Mouse (Mus musculus) heart, embryonic 16.5 days (tissue): ENCODE data around the gene Rin1. TPM values are rescaled to one million over a fixed set of nuclear protein-coding genes. Genes with fewer than 3 reads are reported as not detected.
A peak's percentile ranks its signal among the peaks of the same experiment; 100 is the strongest.

Experiments
- ATAC-seq: fragments of 200-750 bp; cut with Nextera tagmentation; replicated peaks from 2 replicates; pipeline ENCODE4 v1.8.0; 2017; ENCODE audit warnings: moderate number of reproducible peaks; ENCODE audit not compliant: insufficient read depth, low FRiP score; ENCODE audit errors: extremely low read depth
- H3K27ac ChIP-seq: fragments of 300-500 bp; sonication (generic); 2 replicates; pipeline ENCODE4 v1.5.1; 2014; ENCODE audit warnings: mild to moderate bottlenecking, low read length, control low read depth, moderate library complexity
- H3K27me3 ChIP-seq: fragments of 300-500 bp; sonication (generic); 2 replicates; pipeline ENCODE4 v1.6.1; 2014; ENCODE audit warnings: low read length, mixed read lengths; ENCODE audit not compliant: control insufficient read depth, insufficient read depth
- H3K36me3 ChIP-seq: fragments of 300-500 bp; sonication (generic); 2 replicates; pipeline ENCODE4 v1.6.1; 2014; ENCODE audit not compliant: control insufficient read depth, insufficient read depth
- H3K4me1 ChIP-seq: fragments of 300-500 bp; sonication (generic); 2 replicates; pipeline ENCODE4 v1.6.1; 2014; ENCODE audit warnings: low read length, mixed read lengths; ENCODE audit not compliant: control insufficient read depth, insufficient read depth
- H3K4me2 ChIP-seq: fragments of 300-500 bp; sonication (generic); 2 replicates; pipeline ENCODE4 v1.6.1; 2014; ENCODE audit warnings: low read depth, mild to moderate bottlenecking, control low read depth, low read length
- H3K4me3 ChIP-seq: fragments of 300-500 bp; sonication (generic); 2 replicates; pipeline ENCODE4 v1.5.1; 2014; ENCODE audit warnings: mild to moderate bottlenecking, control low read depth, low read length
- H3K9ac ChIP-seq: fragments of 300-500 bp; sonication (generic); 2 replicates; pipeline ENCODE4 v1.6.1; 2014; ENCODE audit warnings: low read length, control low read depth
- H3K9me3 ChIP-seq: fragments of 300-500 bp; sonication (generic); replicated peaks from 2 replicates; pipeline ENCODE4 v1.6.1; 2016; ENCODE audit warnings: low read length; ENCODE audit not compliant: control insufficient read depth
- WGBS: fragments of 180-500 bp; shearing (Covaris S2); extraction: QIAGEN DNeasy Blood & Tissue Kit; methylation state at CpG from one replicate; pipeline ENCODE4 v1.1.7; 2014; 5-methylcytosine and 5-hydroxymethylcytosine counted together
- polyA plus RNA-seq: library from polyadenylated mRNA; unstranded; fragments of >200 nt; fragmentation: Nextera tagmentation; extraction: Ambion mirVana; gene quantifications from 2 replicates; pipeline ENCODE4 v1.2.1, GENCODE M21; 2015

Gene Rin1
- polyA plus RNA-seq, 1 experiment from 2014 or later, result 1.8 TPM

DNA sequence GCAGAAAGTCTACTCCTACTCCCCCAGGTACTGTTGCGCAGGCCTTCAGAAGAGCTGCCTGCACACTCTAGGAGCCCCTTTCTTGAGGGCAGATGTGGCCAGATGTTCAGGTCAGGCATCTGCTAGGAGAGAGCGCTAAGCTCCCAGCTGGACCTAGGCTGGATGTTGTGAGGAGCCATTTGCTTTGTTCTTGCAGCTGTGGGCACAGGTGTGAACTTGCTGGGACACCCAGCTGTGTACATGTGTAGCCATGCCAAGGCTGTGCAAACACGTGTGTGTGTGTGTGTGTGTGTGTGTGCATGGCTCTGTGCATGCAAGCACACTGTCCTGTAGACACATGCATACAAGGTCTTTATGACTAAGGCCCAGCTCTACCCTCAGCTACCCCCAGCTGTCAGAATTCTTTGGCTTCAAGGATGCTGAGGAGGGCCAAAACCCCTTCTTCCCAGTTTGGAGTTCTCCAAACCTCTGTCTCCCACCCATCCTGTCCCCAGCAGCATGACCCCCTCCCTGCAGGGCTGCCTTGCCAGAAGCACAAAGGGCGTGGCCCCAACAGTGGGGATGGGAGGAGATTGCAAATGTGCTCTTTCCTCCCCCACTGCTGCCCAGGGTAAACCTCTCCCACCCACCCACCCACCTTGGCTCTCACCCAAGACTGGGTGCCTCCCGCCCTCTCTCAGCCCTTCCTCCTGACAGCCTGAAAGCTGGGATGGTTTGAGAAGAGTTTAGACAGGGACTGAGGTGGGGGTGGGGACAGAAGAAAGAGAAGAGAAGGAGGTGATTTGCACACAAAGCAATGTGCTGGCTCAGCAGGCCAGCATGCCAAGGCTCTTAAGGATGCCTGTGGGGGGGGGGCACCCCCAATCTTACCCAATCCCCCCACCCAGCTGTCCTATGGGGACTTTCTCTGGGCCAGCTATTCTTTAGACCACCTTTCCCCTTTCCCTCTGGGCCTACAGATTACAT, 10.4 kb downstream of the Rin1 start:
- H3K36me3 ChIP-seq, result no peaks in the 10 kb centered on the region
- H3K9me3 ChIP-seq, result no peaks in the 10 kb centered on the region
- no peak overlapping the region for H3K9ac ChIP-seq
- no peak overlapping the region for H3K27ac ChIP-seq
- ATAC-seq, result no peak
- no peaks in the 10 kb centered on the region; the same call in 1 of the 2 replicates for H3K27me3 ChIP-seq
- peaks cover 31% of the 10 kb centered on the region for H3K4me1 ChIP-seq
- H3K4me2 ChIP-seq, result no peak overlapping the region
- H3K4me3 ChIP-seq, result no peak overlapping the region
- WGBS, result 44% methylated on average over 5 of the region's 5 CpGs

GRCm38 (mm10) chr19:5062041-5062440, 11.8 kb downstream of the Rin1 start:
- no peaks in the 10 kb centered on the region for H3K9me3 ChIP-seq
- WGBS, result 79% methylated on average over 5 of the region's 5 CpGs
- no peak overlapping the region for H3K4me3 ChIP-seq
- no peak overlapping the region for H3K4me2 ChIP-seq
- no peak for ATAC-seq
- no peak overlapping the region for H3K27ac ChIP-seq
- H3K9ac ChIP-seq, result no peak overlapping the region
- no peaks in the 10 kb centered on the region; the same call in 1 of the 2 replicates for H3K27me3 ChIP-seq
- peaks cover 29% of the 10 kb centered on the region for H3K4me1 ChIP-seq
- H3K36me3 ChIP-seq, result no peaks in the 10 kb centered on the region

DNA sequence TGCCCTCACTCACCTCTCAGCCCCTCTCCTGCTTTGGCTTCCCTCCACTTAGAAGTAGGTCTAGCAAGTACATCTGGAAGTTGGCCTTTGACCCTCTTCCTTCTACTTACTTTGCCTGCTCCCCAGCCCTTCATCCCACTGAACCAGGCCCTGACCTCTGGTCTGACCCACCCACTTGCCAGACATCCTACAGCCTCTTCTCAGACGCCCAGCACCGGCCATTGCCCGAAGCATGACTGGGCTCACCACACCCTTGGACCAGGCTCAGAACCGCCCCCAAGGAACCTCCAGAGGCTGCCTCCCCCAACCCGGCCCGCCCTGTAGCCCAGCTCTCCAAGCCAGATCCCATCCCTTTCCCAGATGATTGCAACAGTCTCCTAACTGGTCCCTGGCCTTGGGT, 12.2 kb downstream of the Rin1 start:
- peaks cover 33% of the 10 kb centered on the region for H3K4me1 ChIP-seq

DNA sequence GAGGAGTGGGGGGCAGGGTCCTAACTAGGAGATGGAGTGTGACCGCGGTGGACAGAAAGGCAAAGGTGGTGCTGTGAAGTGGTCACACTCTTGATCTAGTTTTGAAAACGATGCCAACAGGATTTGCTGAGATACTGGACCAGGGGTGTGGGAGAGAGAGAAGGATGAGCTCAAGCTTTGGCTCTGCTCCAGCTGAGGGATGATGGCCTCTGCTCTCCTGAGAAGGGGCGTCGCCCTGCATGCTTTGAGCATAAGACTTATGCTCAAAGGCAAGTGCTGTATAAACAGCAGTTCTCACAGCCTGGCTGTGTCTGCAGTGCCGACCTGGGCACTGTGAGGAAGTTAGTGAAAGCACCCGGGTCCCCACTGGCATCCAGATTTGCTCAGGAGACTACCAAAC, 14.8 kb downstream of the Rin1 start:
- no peak overlapping the region for H3K9ac ChIP-seq
- no peak overlapping the region for H3K27ac ChIP-seq
- 48% methylated on average over 7 of the region's 7 CpGs for WGBS
- H3K27me3 ChIP-seq, result peaks cover 14% of the 10 kb centered on the region; the same call in 1 of the 2 replicates
- H3K4me1 ChIP-seq, result peaks cover 23% of the 10 kb centered on the region
- ATAC-seq, result no peak
- H3K4me2 ChIP-seq, result no peak overlapping the region
- no peak overlapping the region for H3K4me3 ChIP-seq
- no peaks in the 10 kb centered on the region for H3K9me3 ChIP-seq
- no peaks in the 10 kb centered on the region for H3K36me3 ChIP-seq

More for the DNA sequence above, 12.2 kb downstream of the Rin1 start:
- no peaks in the 10 kb centered on the region for H3K36me3 ChIP-seq
- H3K27ac ChIP-seq, result no peak overlapping the region
- no peak overlapping the region for H3K9ac ChIP-seq
- no peaks in the 10 kb centered on the region for H3K9me3 ChIP-seq
- no peak for ATAC-seq
- 78% methylated on average over 6 of the region's 6 CpGs for WGBS
- H3K4me2 ChIP-seq, result no peak overlapping the region
- H3K27me3 ChIP-seq, result no peaks in the 10 kb centered on the region; the same call in 1 of the 2 replicates
- no peak overlapping the region for H3K4me3 ChIP-seq

DNA sequence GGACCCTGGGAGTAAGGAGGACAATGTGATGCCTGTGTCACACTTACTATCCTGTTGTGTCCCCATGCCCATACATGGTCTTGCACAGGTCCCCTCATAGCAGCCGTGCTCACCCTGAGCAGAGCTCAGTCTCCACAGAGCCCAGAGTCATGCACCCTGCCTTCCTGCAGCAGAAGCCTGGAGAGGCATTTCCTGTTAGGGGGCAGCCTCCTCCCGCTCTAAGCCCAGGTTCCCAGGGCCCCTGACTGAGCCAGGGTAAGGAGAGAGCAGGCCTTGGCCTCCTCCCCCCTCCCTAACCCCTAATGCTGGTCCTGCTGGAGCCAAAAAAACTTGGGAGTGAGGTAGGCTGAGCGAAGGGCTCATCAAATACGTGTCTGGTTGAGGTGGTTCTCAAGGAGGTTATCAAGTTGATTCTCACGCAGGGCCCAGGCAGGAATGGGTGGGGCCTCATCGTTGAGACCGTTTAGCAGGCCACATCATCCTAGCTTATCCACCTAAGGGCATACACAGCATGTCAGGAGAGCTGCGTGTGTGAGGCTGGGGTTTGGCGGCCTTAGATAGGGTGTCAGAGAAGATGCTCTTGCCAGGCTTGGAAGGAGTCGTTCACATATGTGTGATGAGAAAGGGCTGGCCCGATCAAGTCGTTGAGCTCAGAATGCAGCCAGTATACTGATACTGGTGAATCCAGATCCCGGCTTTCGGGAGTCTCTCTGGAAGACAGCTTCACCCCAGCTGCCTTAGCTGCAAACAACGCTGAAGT, 16.9 kb downstream of the Rin1 start:
- 0 out of 2 replicates have a peak, but pooled peaks have one; percentile 9 for ATAC-seq
- Histone ChIP-seq H3K4me2 (peak overlapping the region; percentile 95), H3K4me1 (peaks cover 21% of the 10 kb centered on the region), H3K27ac (peak overlapping the region; percentile 56), H3K9me3 (no peaks in the 10 kb centered on the region), H3K9ac (peak overlapping the region; percentile 81), H3K4me3 (peak overlapping the region; percentile 59), H3K36me3 (no peaks in the 10 kb centered on the region), H3K27me3 (peaks cover 14% of the 10 kb centered on the region; the same call in 1 of the 2 replicates)
- 8% methylated on average over 15 of the region's 15 CpGs for WGBS

- H3K9ac ChIP-seq, result peak within 1 kb of the TSS; percentile 81
- WGBS, result 3% methylated on average over 52 of the region's 56 CpGs
- peak within 1 kb of the TSS; percentile 95 for H3K4me2 ChIP-seq
- H3K4me3 ChIP-seq, result peak within 1 kb of the TSS; percentile 59
- ATAC-seq, result peak; percentile 72
- H3K4me1 ChIP-seq, result peaks cover 24% of the 10 kb centered on the region
- peaks cover 14% of the 10 kb centered on the region; the same call in 1 of the 2 replicates for H3K27me3 ChIP-seq
- no peaks in the 10 kb centered on the region for H3K36me3 ChIP-seq
- no peaks in the 10 kb centered on the region for H3K9me3 ChIP-seq
- peak within 1 kb of the TSS; percentile 56 for H3K27ac ChIP-seq
Measured at GRCm38 (mm10) chr19:5067867-5068569, 17.7 kb downstream of the Rin1 start, which contains the start of gene Cd248. Cd248 (plus strand) TSS chr19:5068078.

DNA sequence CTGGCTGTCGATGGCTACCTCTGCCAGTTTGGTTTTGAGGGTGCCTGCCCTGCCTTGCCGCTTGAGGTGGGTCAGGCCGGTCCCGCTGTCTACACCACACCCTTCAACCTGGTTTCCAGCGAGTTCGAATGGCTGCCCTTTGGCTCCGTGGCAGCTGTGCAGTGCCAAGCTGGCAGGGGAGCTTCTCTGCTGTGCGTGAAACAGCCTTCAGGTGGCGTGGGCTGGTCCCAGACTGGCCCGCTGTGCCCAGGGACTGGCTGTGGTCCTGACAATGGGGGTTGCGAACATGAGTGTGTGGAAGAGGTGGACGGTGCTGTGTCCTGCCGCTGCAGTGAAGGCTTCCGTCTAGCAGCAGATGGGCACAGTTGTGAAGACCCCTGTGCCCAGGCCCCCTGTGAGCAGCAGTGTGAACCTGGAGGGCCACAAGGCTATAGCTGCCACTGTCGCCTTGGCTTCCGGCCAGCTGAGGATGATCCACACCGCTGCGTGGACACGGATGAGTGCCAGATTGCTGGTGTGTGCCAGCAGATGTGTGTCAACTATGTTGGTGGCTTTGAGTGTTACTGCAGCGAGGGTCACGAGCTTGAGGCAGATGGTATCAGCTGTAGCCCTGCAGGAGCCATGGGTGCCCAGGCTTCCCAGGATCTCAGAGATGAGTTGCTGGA, 18.4 kb downstream of the Rin1 start:
- Histone ChIP-seq H3K36me3 (no peaks in the 10 kb centered on the region), H3K4me1 (peaks cover 24% of the 10 kb centered on the region), H3K27ac (no peak overlapping the region), H3K4me3 (peak overlapping the region; percentile 59), H3K9ac (peak overlapping the region; percentile 81), H3K9me3 (no peaks in the 10 kb centered on the region), H3K4me2 (peak overlapping the region; percentile 95), H3K27me3 (peaks cover 14% of the 10 kb centered on the region)
- WGBS, result 36% methylated on average over 20 of the region's 21 CpGs
- ATAC-seq, result no peak

GRCm38 (mm10) chr19:5069486-5069885, 19.2 kb downstream of the Rin1 start:
- Histone ChIP-seq H3K9ac (no peak overlapping the region), H3K27ac (no peak overlapping the region), H3K27me3 (peaks cover 22% of the 10 kb centered on the region), H3K9me3 (no peaks in the 10 kb centered on the region), H3K36me3 (no peaks in the 10 kb centered on the region), H3K4me2 (peak overlapping the region; percentile 95), H3K4me1 (peaks cover 24% of the 10 kb centered on the region), H3K4me3 (peak overlapping the region; percentile 59)
- ATAC-seq, result no peak
- 79% methylated on average over 5 of the region's 5 CpGs for WGBS
